Mouse (Mus musculus): ENCODE results near the gene Tcp11l1.

The Tcp11l1 gene

GRCm38 (mm10) chr2:104710670-104711370, 1.1 kb downstream of the Tcp11l1 start:
- no peak for DNase-seq (ENCODE audit: low spot score)

GRCm38 (mm10) chr2:104709786-104710337, 2.1 kb downstream of the Tcp11l1 start:
- DNase-seq (ENCODE audit: low spot score): peak; percentile 53

GRCm38 (mm10) chr2:104704355-104704754, 7.6 kb downstream of the Tcp11l1 start:
- no peak for DNase-seq (ENCODE audit: low spot score)

- no peak for DNase-seq (ENCODE audit: low spot score)
Observed at GRCm38 (mm10) chr2:104703158-104703557, 8.8 kb downstream of the Tcp11l1 start.

GRCm38 (mm10) chr2:104699659-104700058, 12.3 kb downstream of the Tcp11l1 start:
- no peak for DNase-seq (ENCODE audit: low spot score)

GRCm38 (mm10) chr2:104692551-104692950, 19.4 kb downstream of the Tcp11l1 start:
- no peak for DNase-seq (ENCODE audit: low spot score)

- DNase-seq (ENCODE audit: low spot score): no peak
Observed at GRCm38 (mm10) chr2:104690720-104691119, 21.2 kb downstream of the Tcp11l1 start.

- no peak for DNase-seq (ENCODE audit: low spot score)
Observed at GRCm38 (mm10) chr2:104688724-104689123, 23.2 kb downstream of the Tcp11l1 start.

- DNase-seq (ENCODE audit: low spot score): no peak
Observed at GRCm38 (mm10) chr2:104688321-104688720, 23.6 kb downstream of the Tcp11l1 start.

- DNase-seq (ENCODE audit: low spot score): no peak
Observed at GRCm38 (mm10) chr2:104687261-104687660, 24.7 kb downstream of the Tcp11l1 start.

GRCm38 (mm10) chr2:104685418-104685817, 26.6 kb downstream of the Tcp11l1 start:
- DNase-seq (ENCODE audit: low spot score): peak; percentile 87

- no peak for DNase-seq (ENCODE audit: low spot score)
Observed at GRCm38 (mm10) chr2:104684771-104685170, 27.2 kb downstream of the Tcp11l1 start.

GRCm38 (mm10) chr2:104677326-104677725, 34.6 kb downstream of the Tcp11l1 start:
- no peak for DNase-seq (ENCODE audit: low spot score)

- no peak for DNase-seq (ENCODE audit: low spot score)
Observed at GRCm38 (mm10) chr2:104671724-104672123, 40.2 kb downstream of the Tcp11l1 start.

GRCm38 (mm10) chr2:104669122-104669804, 42.7 kb downstream of the Tcp11l1 start:
- DNase-seq (ENCODE audit: low spot score): no peak

GRCm38 (mm10) chr2:104663372-104664100, 48.4 kb downstream of the Tcp11l1 start:
- no peak for DNase-seq (ENCODE audit: low spot score)

- no peak for DNase-seq (ENCODE audit: low spot score)
Observed at GRCm38 (mm10) chr2:104658659-104659058, 53.3 kb downstream of the Tcp11l1 start.

GRCm38 (mm10) chr2:104615985-104616711, 95.8 kb downstream of the Tcp11l1 start:
- DNase-seq (ENCODE audit: low spot score): no peak

GRCm38 (mm10) chr2:104614786-104615185, 97.2 kb downstream of the Tcp11l1 start:
- DNase-seq (ENCODE audit: low spot score): no peak
